Mouse (Mus musculus) ES-E14 (cell line): Measurements from ENCODE around the gene Gm10271.

Source experiments
- CHD2 ChIP-seq: IDR thresholded peaks from 2 replicates; pipeline ENCODE4 v1.6.1; 2014; ENCODE audit warnings: mild to moderate bottlenecking, low read depth, low read length, inconsistent platforms
- HCFC1 ChIP-seq: IDR thresholded peaks from 2 replicates; pipeline ENCODE4 v1.6.1; 2012; ENCODE audit warnings: low read length, inconsistent platforms, borderline replicate concordance; ENCODE audit not compliant: insufficient read depth
- ZNF384 ChIP-seq: IDR thresholded peaks from 2 replicates; pipeline ENCODE4 v1.6.1; 2012; ENCODE audit warnings: low read depth, low read length, inconsistent platforms

GRCm38 (mm10) chr10:116972509-116972908, at the start of gene Gm10271:
- TF ChIP-seq HCFC1 (no peak), CHD2 (no peak), ZNF384 (no peak)
